Mouse (Mus musculus) retina, adult 2 months (tissue): Measurements from ENCODE around the gene Ppp1cc.
"Not testable (repeated sequence)": the region's sequence is repeated elsewhere in the genome, so short reads cannot be mapped to it uniquely, and the experiment has no call there.

ENCODE experiments used
- DNase-seq: peaks from one replicate; pipeline ENCODE4 v3.0.0-alpha.2; 2012; ENCODE audit warnings: low read depth, low spot score

The Ppp1cc gene

DNA sequence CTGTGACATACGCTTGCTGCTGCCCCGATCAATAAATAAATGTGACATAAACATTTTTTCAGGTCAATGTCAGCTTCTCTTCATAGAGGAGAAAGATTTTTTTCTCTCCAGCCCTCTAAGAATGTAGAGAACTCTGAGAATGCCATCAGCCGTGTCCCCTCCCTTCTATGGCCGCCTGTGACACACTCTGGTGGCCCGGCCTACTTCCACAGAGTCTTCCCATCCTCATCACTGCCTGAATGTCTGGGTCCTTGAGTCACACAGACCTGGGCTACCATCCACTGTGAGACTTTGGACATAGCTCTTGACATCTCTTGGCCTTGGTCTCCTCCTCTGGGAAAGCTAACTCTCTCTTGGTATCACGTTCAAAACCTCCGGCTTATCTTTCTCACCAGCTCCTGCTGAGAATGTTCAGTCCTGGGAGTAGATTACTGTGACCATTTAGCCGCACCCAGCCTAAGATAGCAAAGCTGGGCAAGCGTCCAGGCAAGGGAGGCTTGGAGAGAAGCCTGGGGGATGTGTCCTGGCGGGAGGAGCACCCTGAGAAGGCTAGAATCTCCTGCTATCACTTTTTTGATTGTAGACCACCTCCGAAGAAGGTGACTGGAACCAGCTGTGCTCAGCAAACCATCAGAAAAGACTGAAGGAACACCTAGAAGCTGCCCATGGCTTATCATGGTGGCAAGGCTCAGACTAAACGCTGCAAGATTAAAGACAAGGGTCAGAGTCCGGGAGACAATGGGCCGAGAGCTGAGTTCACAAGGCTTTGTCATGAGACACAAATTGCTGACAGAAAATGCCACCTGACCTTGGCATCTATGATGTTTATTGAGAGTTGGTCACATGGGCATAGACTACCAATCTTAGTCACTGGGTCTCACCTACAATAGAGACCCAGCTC is 21.3 kb upstream of the Ppp1cc start:
- DNase-seq, result no peak

DNA sequence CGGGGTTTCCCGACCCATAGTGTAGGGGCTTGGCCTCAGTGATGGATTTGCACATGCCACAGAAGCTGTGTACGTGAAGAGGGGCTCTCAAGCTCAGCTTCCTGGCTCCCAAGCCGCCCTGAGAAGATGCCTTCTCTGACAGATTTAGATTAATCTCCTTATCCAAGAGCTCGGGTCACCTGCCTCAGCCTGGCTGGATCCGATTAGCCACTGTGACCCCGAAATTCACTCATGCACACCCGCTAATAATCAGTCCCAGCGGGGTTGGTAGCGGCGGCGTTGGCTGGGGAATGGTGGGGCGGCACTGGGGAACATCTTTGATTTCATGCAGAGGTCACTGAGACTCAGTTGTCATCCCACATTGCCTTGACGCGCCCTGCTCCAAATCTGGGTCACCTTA is 19.2 kb upstream of the Ppp1cc start:
- DNase-seq, result peak; percentile 87

DNA sequence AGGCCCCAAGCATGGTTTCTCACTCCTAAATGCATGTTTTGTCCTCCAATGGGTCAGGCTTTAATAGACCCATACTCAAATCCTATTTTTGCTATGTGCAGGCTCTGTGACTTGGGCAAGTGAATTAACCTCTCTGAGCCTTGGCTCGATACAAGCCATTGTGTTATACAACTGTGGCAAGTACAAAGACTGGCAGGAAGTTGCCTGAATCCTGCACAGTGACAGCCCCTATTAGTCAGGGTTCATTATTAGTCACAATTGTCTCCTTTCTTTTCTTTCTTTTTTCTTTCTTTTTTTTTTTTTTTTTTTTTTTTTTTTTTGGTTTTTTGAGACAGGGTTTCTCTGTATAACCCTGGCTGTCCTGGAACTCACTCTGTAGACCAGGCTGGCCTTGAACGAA is 18.3 kb upstream of the Ppp1cc start:
- not testable (repeated sequence) for DNase-seq

DNA sequence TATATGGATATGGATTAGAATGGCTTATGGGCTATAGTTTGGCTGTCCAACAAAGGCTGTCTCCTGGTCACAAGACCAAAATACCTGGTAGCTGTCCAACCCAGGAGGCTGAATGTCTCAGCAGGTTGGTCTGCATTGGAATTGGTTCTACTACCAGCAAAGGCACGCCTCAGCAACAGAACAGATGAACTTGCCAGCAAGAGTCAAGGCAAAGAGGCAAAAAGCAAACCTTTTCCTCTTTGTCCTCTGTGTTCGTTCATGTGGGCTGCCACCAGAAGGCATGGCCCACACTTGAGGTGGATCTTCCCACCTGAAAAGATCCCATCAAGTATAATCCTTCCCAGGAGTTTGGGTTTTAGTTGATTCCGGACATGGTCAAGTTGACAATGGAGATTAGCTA is 17.4 kb upstream of the Ppp1cc start, which contains the start of gene Ccdc63:
TSS of gene Ccdc63 (minus strand) at position 101 of the 400 bp plus-strand sequence.
- no peak for DNase-seq

DNA sequence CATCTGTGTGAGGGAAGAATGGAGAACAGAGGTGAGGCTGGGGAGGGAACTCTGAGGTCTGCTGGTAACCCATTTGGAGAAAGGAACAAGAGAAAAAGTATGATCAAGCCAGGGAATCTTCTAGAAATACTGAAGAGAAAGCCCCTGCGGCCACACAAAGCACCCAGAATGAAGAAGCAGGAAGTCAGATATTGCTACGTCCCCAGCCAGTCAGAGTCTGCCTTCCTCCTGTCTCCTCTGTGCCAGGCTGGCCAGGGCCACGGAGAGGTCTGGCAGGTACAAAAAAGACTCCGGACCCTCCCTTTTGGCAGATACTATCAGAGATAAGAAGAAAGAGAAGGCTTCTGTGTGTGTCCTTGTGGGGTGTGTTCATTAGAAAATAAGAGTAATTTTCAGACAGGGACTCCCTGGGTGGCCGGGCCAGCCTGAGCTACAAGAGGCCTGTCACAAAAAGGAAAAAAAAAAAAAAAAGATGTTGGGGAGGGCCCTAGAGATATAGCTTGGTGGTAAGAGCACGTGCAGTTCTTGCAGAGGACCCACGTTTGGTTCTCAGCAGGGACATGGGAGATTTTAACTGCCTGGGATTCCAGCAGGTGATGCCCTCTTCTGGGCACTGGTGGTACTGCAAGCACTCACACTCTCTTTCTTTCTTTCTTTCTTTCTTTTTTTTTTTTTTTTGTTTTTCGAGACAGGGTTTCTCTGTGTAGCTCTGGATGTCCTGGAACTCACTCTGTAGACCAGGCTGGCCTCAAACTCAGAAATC is 15.7 kb upstream of the Ppp1cc start:
- DNase-seq, result no peak

DNA sequence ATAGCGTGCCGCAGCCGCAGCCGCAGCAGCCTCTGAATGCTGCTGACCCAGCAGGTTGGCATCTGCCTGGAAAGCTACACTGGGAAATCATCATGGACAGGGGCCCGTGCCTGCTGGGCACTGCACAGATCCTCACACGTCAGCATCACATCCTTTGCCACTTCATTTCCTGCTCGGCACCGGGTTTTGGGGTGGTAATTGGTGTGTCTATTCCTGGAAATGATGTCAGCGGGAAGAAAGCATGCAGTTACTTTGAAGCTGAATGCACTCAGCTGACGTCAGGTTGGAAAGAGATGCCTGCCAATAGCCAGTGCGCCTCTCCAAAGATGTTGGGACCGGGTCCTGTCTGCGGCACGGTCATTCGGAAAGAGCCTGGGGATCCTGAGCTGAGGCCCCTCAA is 14.5 kb upstream of the Ppp1cc start:
- DNase-seq, result no peak

DNA sequence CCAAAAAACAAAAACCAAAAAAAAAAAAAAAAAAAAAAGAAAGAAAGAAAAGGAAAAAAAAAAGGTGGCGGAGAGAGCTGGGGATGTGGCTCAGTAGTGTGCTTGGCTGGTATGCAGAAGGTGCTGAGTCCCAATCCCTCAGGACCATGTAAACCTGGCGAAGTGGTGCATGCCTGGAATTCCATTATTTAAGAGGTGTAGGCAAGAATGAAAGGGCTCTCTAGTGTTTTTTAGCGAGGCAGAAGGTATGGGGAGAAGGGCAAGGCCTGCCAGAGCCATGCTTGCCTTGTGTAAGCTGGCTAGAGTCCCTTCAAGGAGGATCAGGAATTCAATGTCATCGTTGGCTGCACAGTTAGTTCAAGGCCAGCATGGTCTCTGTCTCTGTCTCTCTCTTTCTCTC is 13.3 kb upstream of the Ppp1cc start:
- no peak for DNase-seq

DNA sequence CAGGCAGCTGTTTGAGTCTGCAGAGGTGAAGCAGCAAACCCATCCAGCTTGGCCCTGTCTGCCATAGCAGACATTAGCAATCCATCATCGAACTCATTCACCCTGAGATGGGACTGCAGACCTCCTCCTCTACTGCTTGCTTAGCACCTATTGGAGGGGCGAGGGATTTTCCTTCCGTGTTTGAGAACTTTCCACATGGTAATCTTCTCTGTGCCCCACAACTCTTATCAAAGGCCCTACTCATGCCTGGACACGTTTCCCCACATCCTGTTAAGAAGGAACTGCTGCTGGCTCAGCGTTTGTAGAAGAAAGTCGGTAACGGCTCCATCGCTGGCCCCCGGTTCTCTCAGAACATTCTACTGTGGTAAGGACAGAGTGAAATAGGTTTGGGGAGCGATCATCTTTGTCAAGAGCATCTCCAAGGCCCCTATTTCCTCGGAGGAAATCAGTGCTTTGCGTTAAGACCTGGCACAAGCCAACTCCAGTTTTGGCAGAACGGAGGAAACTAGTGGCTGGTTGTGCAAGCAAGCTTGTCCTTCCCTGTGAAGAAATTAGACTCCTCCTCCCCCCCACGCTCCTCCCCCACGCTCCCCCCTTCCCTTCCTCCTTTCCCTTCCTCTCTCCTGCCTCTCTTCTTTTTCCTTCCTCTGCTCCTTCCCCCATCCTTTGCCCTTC is 12.6 kb upstream of the Ppp1cc start:
- no peak for DNase-seq

DNA sequence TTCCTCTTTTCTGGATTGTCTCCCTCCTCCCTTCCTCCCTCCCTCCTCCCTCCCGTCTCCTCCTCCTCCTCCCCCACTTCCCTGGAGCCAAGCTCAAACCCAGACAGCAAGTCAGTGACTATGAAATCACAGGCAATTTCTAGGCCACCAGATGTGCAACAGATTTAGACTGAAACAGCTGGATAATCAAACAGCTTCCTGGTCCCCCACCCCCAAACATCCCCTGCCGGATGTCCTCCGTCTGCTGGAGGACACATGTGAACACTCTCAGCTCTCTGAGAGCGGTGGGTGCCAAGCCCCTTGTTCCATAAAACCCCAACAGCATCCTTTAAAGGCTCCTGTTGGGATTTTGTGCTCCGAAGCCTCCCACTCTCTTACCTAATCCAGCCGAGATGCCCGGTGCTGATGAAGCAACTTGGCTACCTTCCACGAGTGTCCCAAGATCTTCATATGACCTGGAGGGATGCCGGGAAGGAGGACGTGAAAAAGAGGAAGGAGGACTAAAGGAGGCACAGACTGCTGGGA is 12.0 kb upstream of the Ppp1cc start:
- DNase-seq, result no peak

DNA sequence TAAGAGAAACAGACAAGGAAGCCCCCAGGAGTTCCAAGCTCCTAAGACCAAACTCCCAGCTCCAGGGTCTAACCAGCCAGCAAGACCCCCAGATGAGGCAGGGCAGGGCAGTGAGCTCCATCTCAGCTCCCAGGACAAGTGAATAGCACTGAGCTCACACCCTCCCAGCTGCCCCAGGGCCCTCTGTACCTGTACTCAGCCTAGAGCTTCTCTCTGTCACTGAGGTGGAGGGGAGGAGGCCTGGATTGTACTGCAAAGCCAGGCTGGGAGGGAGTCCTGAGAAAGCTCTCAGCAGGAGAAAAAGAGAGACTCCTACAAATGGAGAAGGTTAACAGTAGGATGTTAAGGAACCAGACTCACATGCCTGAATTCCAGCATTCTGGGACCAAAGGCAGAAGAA is 11.5 kb upstream of the Ppp1cc start:
- no peak for DNase-seq

DNA sequence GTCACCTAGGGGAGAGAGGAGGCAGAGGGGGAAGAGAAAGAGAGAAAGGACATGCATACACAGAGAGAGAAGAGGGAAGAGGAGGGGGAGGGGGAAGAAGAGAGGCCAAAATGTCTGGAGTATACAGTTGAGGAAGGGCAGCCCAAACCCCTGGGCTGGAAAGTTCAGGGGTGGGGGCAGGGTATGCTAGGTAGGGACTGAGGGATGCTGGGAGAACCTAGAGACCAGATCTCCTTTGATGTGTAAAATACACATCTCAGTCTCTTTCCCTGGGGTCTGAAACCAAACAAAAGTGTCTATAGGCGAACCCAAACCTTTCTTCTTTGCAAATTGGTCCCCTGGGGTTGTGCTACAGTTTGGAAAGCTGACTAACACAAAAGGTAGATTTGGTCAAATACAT is 10.0 kb upstream of the Ppp1cc start:
- DNase-seq, result no peak

DNA sequence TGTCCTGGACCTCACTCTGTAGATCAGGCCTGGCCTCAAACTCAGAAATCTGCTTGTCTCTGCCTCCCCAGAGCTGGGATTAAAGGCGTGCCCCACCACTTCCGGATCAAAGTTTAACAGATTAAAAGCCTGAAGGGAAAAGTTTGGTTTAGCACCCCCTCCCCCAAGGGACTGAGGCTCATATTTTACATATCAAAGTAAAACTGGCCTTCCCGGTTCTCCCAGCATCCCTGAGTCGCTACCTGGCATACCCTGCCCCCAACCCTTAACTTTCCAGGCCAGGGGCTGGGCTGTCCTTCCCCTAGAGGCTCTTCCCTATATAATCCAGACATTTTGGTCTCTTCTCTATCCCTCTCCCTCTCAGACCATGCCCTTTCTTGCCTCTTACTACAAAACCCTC is 8.8 kb upstream of the Ppp1cc start:
- DNase-seq, result no peak

DNA sequence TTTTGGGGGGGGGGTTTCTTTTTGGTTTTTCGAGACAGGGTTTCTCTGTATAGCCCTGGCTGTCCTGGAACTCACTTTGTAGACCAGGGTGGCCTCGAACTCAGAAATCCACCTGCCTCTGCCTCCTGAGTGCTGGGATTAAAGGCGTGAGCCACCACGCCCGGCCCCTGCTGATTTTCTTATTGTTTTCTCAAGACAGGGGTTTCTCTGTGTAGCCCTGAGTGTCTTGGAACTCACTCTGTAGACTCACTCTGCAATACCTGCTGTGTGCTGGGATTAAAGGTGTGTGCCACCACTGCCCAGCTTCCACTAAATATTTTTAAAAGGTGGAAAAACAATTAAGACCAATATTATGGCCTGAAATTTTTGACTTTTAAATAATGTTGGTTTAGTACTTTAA is 5.6 kb upstream of the Ppp1cc start:
- not testable (repeated sequence) for DNase-seq

DNA sequence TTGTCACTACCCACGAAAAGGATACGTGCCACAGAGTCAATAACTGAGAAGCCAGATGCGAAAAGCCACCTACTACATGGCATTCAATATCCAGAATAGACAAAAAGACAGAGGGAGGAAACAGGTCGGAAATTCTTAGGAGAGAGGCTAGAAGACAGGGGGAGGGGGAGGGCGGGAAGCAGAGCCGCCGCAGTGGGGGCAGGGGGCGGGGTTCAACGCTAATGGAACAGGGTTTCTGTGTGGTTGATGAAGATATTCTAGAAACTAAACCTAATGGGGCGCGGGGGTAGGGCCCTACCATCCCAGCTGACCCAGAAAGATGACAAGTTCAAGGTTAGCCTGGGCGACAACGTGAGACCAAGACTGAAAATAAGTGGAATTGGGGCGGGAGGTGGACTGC is 4.1 kb upstream of the Ppp1cc start:
- DNase-seq, result no peak

DNA sequence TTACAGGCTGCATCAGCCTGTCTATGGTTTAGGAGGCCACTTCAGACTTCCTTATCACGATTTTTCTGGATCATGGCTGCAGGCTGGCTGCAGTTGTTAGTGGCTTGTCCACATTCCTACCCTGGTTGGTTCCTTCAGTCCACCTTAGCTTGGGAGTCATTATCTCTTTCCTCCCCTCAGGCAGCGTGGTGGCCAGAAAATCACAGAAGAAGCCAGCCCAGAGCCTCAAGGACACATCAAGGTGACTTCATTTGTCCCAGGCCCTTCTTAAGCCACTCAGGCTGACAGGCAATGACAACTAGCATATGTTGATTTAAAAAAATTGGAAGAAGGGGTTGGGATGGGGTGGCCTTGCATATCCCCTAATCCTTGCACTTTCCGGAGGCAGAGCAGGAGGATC is 3.3 kb upstream of the Ppp1cc start:
- no peak for DNase-seq

DNA sequence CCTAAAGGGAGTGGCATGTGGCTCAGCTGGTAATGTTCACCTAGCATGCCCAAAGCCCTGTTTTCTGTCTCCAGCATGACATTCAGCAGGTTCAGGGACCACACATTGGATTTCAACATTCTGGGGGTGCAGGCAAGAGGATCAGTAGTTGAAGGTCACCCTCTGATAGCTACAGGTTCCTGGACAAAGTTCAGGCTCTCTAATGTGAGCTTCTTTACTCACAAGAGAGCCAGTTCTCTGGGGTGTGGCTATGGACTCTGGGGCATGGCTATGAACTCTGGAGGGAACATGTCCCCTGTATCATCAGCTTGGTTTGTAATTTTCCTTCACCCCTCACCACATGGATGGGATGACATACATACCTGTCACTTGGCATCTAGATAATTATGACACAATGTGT is 2.5 kb upstream of the Ppp1cc start:
- no peak for DNase-seq

DNA sequence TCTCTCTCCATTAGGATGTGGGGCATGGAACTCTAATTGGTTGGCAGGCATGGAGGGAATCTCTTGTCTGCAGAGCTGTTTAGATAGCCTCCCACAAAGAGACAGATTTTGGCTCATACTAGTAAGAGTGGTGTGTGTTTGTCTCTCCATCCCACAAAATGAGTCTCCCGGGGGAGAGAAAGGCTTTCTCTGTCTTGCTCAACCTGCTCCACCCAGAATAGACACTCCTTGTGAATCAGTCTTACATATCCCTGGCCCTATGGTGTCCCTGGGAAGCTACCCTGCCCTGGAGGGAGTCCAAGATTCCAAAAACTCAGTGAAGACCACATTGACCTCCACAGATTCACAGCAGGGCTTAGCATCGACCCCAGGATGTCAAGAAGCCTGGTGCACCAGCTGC is 1.6 kb upstream of the Ppp1cc start:
- DNase-seq, result no peak

DNA sequence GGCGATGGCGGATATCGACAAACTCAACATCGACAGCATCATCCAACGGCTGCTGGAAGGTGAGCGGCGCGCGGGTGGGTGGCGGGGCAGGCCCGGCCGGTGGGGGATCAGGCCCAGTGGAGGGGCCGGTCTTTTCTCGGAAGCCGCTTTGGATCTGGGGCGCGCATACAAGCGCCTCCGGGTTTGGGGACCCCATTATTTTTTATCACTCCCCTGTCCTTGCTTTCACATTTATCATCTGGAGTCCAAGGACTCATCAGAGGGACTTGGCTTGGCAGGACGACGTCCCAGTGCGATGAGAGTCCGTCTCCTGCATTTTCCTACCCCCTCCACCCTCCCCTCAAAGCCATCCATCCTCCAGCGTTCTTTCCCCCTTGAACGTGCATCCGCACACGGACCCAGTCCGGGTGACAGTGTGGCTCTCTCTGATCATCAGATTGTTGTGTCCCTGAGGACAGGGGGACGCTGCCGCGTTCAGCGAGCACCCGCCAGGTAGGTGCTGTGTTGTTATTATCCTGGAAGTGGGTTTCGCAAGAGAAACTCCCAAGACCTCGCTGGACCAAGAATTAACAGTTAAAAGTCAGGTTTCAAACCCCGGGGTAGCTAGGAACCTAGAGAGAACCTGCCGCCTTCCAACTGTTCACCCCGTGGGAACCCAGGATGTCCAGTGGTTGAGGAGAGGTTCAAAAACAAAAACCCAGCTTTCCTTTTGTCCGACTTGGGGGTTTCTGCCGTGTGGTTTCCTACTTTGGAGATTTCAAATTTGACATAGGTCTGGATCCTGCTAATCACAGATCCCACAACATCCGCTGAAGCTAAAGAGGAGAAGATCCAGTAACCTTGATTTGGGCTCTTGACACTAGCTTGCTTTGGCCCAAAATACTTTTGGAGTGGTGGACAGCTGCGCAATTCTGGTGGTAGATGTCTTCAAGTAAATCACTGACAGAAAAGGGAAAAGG is 758 bp downstream of the Ppp1cc start:
- DNase-seq, result no peak

DNA sequence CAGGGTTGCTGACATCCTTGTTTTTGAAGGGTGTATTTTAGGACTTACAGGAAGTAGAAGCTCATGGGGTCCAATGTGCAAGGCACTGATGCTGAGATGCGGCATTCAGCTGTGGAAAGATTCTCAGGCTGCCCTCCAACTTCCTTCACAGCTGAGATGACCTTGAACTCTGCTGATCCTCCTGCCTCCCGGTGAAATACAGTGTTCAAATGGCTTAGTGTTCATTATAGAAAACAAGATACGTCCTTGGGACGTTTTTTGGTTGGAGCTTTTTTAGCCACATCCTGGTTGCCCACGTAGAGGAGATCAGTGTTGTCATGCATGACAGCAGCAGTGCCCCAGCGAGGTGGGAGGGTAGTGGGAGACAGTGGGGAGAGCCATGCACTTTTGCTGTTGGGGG is 5.1 kb downstream of the Ppp1cc start:
- no peak for DNase-seq

DNA sequence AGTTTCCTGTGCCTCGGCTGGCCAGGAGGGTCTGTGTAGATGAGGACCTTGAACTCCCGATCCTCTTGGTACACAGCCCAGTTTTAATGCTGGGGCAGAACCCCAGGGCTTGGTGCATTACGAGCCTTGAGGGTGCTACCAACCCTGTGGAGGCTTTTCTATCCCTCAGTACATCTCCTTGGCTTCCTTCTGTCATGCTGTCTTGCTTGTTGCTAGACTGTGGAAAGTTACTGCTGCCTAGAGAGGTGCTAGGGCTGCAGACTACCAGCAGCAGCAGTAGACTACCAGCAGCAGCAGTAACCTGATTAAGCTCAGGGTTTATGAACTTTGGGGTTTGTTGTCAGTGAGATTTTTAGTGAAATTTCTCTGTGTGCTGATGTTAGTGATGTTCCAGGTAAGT is 5.9 kb downstream of the Ppp1cc start:
- no peak for DNase-seq
